Mouse (Mus musculus): Measurements from ENCODE around the gene Hemk1.
A peak's percentile ranks its signal among the peaks of the same experiment; 100 is the strongest.
"Not testable (repeated sequence)": the region's sequence is repeated elsewhere in the genome, so short reads cannot be mapped to it uniquely, and the experiment has no call there.

Gene Hemk1

GRCm38 (mm10) chr9:107308346-107309000 lies 29.7 kb downstream of the Hemk1 start:
- DNase-seq (ENCODE audit: low spot score in 2 of 2), result no peak

GRCm38 (mm10) chr9:107307886-107308285 lies 30.3 kb downstream of the Hemk1 start:
- DNase-seq (ENCODE audit: low spot score in 2 of 2), result peak; percentile 35 to 58

DNA sequence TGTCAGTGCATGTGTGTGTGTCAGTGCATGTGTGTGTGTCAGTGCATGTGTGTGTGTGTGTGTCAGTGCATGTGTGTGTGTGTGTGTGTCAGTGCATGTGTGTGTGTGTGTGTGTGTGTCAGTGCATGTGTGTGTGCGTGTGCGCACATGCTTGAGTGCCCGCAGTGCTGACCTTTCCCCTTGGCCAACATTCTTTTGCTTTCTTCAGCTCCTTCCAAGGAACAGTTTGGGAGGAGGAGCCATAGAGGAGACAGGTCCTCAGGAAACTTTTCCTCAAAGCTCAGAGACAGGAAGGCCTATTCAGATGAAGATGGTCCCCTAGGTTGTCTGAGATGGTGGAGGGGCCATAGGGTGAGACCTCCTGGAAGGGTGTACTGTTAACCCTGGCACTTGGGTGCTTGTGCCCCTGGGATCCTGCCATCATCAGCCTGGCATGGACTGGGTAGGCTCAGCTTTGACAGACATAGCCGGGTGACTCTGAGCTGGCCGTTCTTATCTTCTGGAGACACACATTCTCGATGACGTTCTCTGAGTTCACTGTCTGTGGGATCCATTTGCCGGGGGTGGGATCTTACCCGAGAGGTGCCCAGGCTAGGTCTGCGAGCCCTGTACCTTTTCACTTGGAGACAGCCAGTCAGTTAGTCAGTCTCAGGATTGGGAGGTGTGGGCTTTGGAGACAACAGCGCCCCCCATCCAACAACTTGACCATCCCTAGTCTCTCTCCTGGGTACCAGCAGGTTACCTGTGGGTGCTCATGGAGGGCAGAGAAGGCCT lies 30.9 kb downstream of the Hemk1 start:
- DNase-seq (ENCODE audit: low spot score in 2 of 2), result peak; percentile 26 to 56

- not testable (repeated sequence) for DNase-seq (ENCODE audit: low spot score in 2 of 2)
These were observed 31.5 kb downstream of the Hemk1 start for GRCm38 (mm10) chr9:107306673-107307072.

- DNase-seq (ENCODE audit: low spot score in 2 of 2), result no peak
These were observed 32.3 kb downstream of the Hemk1 start for GRCm38 (mm10) chr9:107305601-107306542.

GRCm38 (mm10) chr9:107305012-107305411 lies 33.1 kb downstream of the Hemk1 start:
- no peak for DNase-seq (ENCODE audit: low spot score in 2 of 2)

GRCm38 (mm10) chr9:107304383-107304782 lies 33.8 kb downstream of the Hemk1 start:
- peak in 1 of 2 experiments; percentile 35 for DNase-seq (ENCODE audit: low spot score in 2 of 2)

GRCm38 (mm10) chr9:107303900-107304299 lies 34.2 kb downstream of the Hemk1 start:
- no peak for DNase-seq (ENCODE audit: low spot score in 2 of 2)

- no peak for DNase-seq (ENCODE audit: low spot score in 2 of 2)
These were observed 34.9 kb downstream of the Hemk1 start for GRCm38 (mm10) chr9:107303121-107303820.

DNA sequence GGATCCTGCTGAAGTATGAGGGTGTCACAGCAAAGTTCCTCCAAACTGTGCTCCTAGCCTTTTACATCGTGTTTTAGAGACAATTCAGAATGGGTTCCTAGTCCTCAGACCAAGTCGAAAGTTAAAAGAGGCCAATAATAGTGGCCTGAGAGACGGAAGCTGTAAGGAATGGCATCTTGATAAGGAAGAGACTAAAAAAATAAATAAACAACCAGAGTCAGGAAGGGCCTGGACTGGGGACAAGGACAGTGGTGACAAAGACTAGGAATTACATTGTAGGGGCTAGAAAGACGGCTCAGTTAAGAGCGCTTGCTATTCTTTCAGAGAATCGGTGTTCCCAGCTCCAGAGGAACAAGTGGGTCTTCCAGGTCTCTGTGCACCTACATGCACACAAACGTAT lies 35.6 kb downstream of the Hemk1 start:
- no peak for DNase-seq (ENCODE audit: low spot score in 2 of 2)

DNA sequence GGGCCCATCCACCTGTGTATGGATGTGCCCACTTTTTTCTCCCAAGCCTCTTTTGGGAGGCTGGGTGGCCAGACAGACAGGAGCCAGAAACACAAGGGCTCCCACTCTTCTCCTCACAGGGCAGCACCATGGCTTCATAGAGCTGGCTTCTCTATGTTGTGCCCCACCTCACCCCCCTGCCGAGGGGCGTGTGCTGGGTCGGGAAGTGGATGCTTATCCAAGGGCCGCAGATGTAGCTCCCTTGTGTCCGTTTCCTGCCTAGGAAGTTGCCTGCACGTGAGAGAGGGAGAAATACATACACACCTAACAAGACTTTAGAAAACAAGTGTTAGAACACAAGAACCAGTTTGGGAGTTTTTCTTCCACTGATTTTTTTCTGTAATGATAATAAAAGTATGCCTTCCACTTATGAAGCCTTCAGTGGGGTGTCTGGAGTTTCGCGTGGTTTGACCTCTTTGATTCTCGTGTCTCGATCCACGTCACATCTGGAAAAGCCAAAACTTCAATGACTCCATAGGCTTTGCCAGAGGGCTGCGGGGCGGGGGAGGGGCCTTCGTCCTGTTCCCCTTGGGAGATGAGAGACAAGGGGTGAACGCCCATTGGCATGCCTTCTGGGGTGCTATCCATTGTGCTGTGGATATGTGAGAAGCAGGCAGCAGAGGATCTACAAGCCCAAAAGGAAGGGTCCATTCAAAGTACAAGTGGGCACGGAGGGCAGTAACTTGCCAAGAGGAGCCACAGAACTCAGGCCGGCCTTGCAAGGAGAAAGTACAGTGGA lies 36.4 kb downstream of the Hemk1 start:
- DNase-seq (ENCODE audit: low spot score in 2 of 2), result no peak

GRCm38 (mm10) chr9:107300224-107300973 lies 37.8 kb downstream of the Hemk1 start:
- DNase-seq (ENCODE audit: low spot score in 2 of 2), result no peak

DNA sequence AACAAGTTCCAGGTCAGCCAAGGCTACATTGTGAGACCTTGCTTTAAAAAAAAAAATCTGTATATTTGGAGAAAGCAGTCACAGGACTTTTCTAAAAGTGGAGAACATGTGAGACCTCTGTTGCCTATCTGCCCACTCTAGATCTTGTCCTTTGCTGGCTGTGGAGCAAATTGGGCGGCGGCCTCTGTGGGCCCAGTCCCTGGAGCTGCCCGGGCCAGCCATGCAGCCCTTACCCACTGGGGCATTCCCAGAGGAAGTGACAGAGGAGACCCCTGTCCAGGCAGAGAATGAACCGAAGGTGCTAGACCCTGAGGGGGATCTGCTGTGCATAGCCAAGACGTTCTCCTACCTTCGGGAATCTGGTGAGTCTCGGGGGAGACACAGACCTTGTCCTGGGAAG lies 38.4 kb downstream of the Hemk1 start:
- no peak for DNase-seq (ENCODE audit: low spot score in 2 of 2)

- no peak for DNase-seq (ENCODE audit: low spot score in 2 of 2)
These were observed 39.3 kb downstream of the Hemk1 start for GRCm38 (mm10) chr9:107298876-107299275.

GRCm38 (mm10) chr9:107298059-107298780 lies 39.9 kb downstream of the Hemk1 start:
- peak in 1 of 2 experiments; percentile 26 for DNase-seq (ENCODE audit: low spot score in 2 of 2)

GRCm38 (mm10) chr9:107297658-107298057 lies 40.5 kb downstream of the Hemk1 start:
- no peak for DNase-seq (ENCODE audit: low spot score in 2 of 2)

DNA sequence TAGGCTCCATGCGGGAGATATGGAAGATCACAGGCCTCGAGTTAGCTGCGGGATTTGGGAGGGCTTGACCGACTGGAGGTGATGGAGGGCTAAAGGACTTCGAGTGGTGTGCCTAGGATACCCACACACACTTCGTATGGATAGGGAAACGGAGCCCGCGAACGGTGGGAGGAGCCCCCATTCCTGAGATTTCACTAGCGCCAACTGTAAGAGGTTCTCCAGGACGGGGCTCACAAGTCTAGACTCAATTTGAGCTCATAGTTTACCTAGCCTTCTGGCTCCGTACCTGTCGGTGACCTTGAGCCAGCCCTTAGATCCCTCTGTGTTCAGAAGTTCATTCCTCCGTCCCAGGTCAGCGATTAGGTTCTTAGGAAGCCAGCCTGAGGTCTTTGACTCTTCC lies 41.1 kb downstream of the Hemk1 start:
- DNase-seq (ENCODE audit: low spot score in 2 of 2), result no peak

DNA sequence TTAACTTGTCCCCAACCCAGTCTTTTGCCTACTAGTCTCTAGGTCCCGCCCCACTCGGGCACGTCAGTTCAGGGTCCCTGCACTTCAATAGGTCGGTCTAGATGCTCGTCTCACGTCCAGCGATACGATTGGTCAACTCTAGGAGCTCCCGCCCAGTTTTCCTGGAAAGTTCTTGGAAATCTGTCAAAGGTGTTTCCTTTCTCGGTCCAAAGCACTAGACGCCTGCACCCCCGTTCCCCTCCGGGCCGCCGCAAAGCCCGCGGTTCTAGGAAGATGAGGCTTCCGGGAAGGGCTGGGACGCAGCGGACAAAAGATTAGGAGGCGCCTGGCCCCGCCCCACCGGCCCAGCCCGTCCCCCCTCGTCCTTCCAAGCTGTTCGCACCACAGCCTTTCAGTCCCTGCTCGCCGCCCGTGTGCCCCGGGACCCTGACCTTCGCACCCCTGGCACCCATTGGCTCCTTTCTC lies 41.6 kb downstream of the Hemk1 start:
- peak; percentile 84 to 90 for DNase-seq (ENCODE audit: low spot score in 2 of 2)

DNA sequence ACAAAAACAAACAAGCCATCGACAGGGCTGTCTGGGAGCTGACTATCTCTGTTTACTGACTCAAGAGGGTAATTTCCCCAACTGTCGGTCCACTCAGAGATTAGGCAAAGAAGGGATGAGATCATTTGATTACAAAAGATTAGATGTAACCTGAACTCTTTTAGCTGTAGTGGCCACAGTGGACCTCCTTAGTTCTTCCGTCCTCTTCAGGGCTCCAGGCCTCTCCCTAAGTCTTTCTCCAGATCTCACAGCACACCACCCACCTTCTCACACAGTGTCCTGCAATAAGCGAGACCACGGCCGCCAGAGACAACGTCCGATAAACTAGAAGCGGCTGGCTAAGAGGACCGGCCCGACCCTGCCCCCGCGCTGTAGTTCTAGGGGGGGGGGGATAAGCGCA lies 42.1 kb downstream of the Hemk1 start:
- DNase-seq (ENCODE audit: low spot score in 2 of 2), result no peak

DNA sequence AAGGTAGTCTGAATTCAATTTTAAA lies 42.3 kb downstream of the Hemk1 start, which contains the start of gene Cish:
Gene Cish, plus strand, starts transcription at position 11 of the 25 bp plus-strand sequence.
- DNase-seq (ENCODE audit: low spot score in 2 of 2), result no peak

All from spleen, postnatal 36 days (tissue).